Mouse (Mus musculus) retina, embryonic 14.5 days (tissue): Measurements from ENCODE around the gene Asb14.
"Not testable (repeated sequence)": the region's sequence is repeated elsewhere in the genome, so short reads cannot be mapped to it uniquely, and the experiment has no call there.

Source experiments
- DNase-seq: peaks from one replicate; pipeline ENCODE4 v3.0.0-alpha.2; 2015; ENCODE audit warnings: low spot score

The Asb14 gene

GRCm38 (mm10) chr14:26894392-26894791 lies at the start of gene Asb14:
Gene Asb14 (plus strand): TSS chr14:26894557.
- no peak for DNase-seq

- no peak for DNase-seq
Measured at GRCm38 (mm10) chr14:26853053-26853452, 41.3 kb upstream of the Asb14 start.

GRCm38 (mm10) chr14:26854066-26854465 lies 40.3 kb upstream of the Asb14 start:
- DNase-seq, result no peak

GRCm38 (mm10) chr14:26858364-26858763 lies 36.0 kb upstream of the Asb14 start:
- no peak for DNase-seq

- DNase-seq, result no peak
Measured at GRCm38 (mm10) chr14:26859024-26859423, 35.3 kb upstream of the Asb14 start.

- DNase-seq, result no peak
Measured at GRCm38 (mm10) chr14:26867356-26867755, 27.0 kb upstream of the Asb14 start.

- no peak for DNase-seq
Measured at GRCm38 (mm10) chr14:26868299-26868698, 26.1 kb upstream of the Asb14 start.

- DNase-seq, result no peak
Measured at GRCm38 (mm10) chr14:26878756-26879155, 15.6 kb upstream of the Asb14 start.

- DNase-seq, result no peak
Measured at GRCm38 (mm10) chr14:26879976-26880375, 14.4 kb upstream of the Asb14 start.

GRCm38 (mm10) chr14:26881700-26882099 lies 12.7 kb upstream of the Asb14 start:
- DNase-seq, result no peak

- DNase-seq, result no peak
Measured at GRCm38 (mm10) chr14:26887244-26887643, 7.1 kb upstream of the Asb14 start.

GRCm38 (mm10) chr14:26890777-26891176 lies 3.6 kb upstream of the Asb14 start:
- no peak for DNase-seq

- DNase-seq, result no peak
Measured at GRCm38 (mm10) chr14:26899490-26899889, 5.1 kb downstream of the Asb14 start.

- DNase-seq, result no peak
Measured at GRCm38 (mm10) chr14:26900893-26901292, 6.5 kb downstream of the Asb14 start.

GRCm38 (mm10) chr14:26907401-26907800 lies 13.0 kb downstream of the Asb14 start:
- no peak for DNase-seq

GRCm38 (mm10) chr14:26910461-26910860 lies 16.1 kb downstream of the Asb14 start:
- DNase-seq, result not testable (repeated sequence)

- no peak for DNase-seq
Measured at GRCm38 (mm10) chr14:26911201-26911600, 16.8 kb downstream of the Asb14 start.

- DNase-seq, result no peak
Measured at GRCm38 (mm10) chr14:26911826-26912225, 17.5 kb downstream of the Asb14 start.

- peak; percentile 79 for DNase-seq
Measured at GRCm38 (mm10) chr14:26913681-26914268, 19.4 kb downstream of the Asb14 start.

- DNase-seq, result no peak
Measured at GRCm38 (mm10) chr14:26919310-26919709, 25.0 kb downstream of the Asb14 start.

GRCm38 (mm10) chr14:26923702-26924421 lies 29.5 kb downstream of the Asb14 start:
- no peak for DNase-seq

- no peak for DNase-seq
Measured at GRCm38 (mm10) chr14:26934891-26935290, 40.5 kb downstream of the Asb14 start.

GRCm38 (mm10) chr14:26935558-26935957 lies 41.2 kb downstream of the Asb14 start:
- DNase-seq, result no peak

GRCm38 (mm10) chr14:26956139-26956538 lies 61.8 kb downstream of the Asb14 start:
- not testable (repeated sequence) for DNase-seq
